Mouse (Mus musculus) left cerebral cortex, postnatal 36 days (tissue): ENCODE results near the gene Cd72. TPM values are rescaled to one million over a fixed set of nuclear protein-coding genes. Genes with fewer than 3 reads are reported as not detected.
A peak's percentile ranks its signal among the peaks of the same experiment; 100 is the strongest.

Experiments used
- DNase-seq, 2 experiments: peaks; one replicate each; pipeline ENCODE4 v3.0.0; 2021 to 2022; ENCODE audit warnings: low spot score in 2 of 2, mixed read lengths in 1 of 2
- intact Hi-C: fragments of 180-260 bp; cut with DNase I; formaldehyde crosslinking; loops from one replicate; pipeline ENCODE4 v1.15.1; 2025
- total RNA-seq, 2 experiments: library from RNA; stranded (reverse); gene quantifications; 2 replicates each; pipeline ENCODE4 v1.2.3; 2021

The Cd72 gene
- total RNA-seq, 2 experiments from 2014 or later: 0.59 to 1.2 TPM

DNA sequence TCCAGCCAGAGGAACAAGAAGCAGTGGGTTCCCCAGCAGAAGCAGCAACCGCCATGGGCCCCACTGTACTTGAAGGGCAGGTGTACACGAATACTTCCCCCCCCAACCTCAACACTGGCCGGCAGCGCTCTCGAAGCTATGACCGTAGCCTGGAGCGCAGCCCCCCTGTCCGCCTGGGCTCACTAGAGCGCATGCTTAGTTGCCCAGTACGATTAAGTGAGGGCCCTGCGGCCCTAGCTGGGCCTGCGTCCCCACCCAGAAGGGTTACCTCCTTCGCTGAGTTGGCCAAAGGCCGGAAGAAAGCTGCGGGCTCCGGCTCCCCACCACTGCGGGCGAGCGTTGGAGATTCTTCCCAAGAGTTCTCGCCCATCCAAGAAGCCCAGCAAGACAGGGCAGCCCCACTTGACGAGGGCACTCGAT lies 38.3 kb downstream of the Cd72 start:
- intact Hi-C loops: no loop called here
- no peak for DNase-seq

DNA sequence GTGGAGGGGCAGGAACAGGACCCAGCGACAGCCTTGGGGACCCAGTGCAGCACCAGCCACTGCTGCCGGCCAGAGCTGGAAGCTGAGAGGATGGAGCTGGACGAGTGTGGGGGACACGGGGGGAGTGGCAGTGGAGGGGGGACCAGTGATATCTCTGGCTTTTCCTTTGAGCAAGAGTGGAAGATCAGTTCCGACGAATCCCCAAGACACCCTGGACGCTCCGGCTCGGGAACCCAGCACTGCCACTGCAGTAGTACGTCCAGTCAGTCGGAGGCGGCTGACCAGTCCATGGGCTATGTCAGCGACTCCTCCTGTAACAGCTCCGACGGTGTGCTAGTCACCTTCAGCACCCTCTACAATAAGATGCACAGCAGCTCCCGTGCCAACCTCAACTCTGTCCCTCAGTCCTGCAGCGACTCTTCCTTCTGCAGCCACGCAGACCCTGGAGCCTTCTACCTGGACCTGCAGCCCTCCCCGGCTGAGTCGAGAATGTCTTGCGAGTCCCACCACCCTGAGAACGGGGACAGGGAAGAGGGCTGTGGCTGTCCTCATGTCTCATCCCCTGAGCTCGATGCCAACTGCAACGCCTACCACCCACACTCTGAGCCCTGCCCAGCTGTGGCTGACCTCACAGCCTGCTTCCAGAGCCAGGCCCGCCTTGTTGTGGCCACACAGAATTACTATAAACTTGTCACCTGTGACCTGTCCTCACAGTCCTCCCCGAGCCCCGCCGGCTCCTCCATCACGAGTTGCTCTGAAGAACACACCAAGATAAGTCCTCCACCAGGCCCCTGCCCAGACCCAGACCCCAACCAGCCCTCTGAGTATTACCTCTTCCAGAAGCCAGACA lies 39.0 kb downstream of the Cd72 start:
- intact Hi-C loops: no loop called here
- DNase-seq: no peak

DNA sequence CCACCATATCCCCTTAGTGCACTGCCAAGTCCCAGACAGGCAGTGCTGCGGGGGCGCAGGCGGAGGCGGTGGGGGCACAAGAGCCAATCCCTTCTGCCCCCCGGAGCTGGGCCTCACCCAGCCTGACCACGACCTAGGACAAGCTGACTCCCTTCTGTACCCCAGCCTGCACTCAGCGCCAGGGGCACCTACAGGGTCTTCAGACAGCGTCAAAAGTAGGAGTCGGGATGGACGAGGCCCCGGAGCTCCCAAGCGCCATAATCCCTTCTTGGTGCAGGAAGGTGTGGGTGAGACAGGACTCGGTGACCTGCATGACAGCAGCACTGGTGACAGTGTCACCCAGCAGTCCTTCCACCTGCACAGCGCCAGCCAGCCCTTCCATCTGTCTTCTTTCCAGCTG lies 39.7 kb downstream of the Cd72 start:
- no peak for DNase-seq
- intact Hi-C loops: no loop called here

DNA sequence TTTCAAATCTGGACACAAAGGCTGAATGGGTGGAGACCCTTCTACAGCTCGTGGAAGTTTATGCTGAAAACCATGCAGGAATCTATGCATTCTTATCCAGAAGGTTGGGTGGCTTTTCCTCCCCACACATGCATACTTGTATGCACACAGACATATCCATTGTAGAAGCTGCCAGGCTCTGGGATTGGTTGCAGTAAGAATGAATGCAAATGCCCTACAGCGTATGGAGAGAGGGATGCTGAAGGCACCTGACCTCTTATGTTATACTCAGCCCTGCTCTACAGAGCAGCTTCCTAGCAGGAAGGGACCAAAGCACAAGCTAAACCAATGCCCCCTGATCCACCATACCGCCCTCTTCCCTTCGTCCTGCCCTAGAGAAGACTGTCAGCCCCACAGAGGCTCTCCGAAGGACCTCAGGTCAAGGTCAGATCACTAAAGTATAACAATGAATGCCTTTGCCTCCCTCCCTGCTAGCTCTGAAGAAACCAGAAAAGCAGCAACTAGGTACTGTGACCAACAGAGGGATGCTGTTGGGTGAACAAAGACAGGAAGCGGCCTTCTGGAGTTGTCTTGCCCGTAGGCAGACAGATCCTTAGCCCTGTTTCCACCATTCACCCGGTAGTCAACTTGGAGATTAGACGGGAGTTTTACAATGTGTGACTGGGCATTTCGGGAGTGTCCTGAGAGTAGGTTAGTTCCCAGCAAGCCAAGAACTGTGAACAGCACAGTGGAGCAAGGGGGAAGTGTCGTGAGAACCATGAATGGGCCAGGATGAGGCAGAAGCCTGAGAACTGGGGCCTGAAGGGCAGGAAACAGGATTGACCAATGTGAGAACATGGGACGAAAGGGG lies 47.1 kb downstream of the Cd72 start:
- intact Hi-C loops: loop anchor here (5.0 kb wide), 1 partner anchor 140 kb away; the partner anchor contains the start of gene Atp8b5

GRCm38 (mm10) chr4:43406162-43406971 lies 48.1 kb downstream of the Cd72 start:
- intact Hi-C loops: loop anchor here (5.0 kb wide), 1 partner anchor 139 kb away; the partner anchor contains the start of gene Atp8b5
- DNase-seq: peak; percentile 64 to 77

More for the DNA sequence above, 47.1 kb downstream of the Cd72 start:
- no peak for DNase-seq

- intact Hi-C loops: loop anchor here (5.0 kb wide), 1 partner anchor 137 kb away; the partner anchor contains the start of gene Atp8b5
- DNase-seq: no peak
Observed at GRCm38 (mm10) chr4:43404697-43405096, 49.7 kb downstream of the Cd72 start.

- intact Hi-C loops: no loop called here
- no peak for DNase-seq
Observed at GRCm38 (mm10) chr4:43402212-43402611, 52.2 kb downstream of the Cd72 start.

DNA sequence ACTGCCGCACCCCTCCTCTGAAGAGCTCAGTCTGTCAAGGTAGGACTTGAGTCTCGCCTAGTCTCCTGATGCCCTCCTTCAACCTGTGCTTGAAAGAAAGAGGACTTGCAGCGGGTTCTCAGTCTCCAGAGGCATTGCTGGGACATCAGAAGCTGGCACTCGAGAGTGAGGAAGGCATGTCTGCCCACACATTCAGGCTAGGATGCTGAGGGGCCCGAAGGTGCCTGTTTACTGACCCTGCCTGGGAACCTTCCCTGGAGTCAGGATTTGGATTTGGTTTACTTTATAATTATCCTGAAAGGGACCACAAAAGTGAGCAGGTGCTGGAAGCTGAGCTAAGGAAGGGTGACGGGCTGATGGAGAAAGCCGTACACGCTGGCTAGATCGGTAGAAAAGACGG lies 52.9 kb downstream of the Cd72 start:
- DNase-seq: no peak
- intact Hi-C loops: no loop called here

- no peak for DNase-seq
- intact Hi-C loops: no loop called here
Observed at GRCm38 (mm10) chr4:43400976-43401375, 53.5 kb downstream of the Cd72 start.

GRCm38 (mm10) chr4:43399391-43400131 lies 54.9 kb downstream of the Cd72 start:
- no peak for DNase-seq
- intact Hi-C loops: no loop called here

- intact Hi-C loops: no loop called here
Observed at GRCm38 (mm10) chr4:43398829-43399331, 55.5 kb downstream of the Cd72 start.

GRCm38 (mm10) chr4:43398014-43398413 lies 56.4 kb downstream of the Cd72 start:
- DNase-seq: no peak
- intact Hi-C loops: no loop called here

More at GRCm38 (mm10) chr4:43398829-43399331, 55.5 kb downstream of the Cd72 start:
- DNase-seq: no peak

Other genes starting within 250 kb of the Cd72 start
- gene Atp8b5, start 187.5 kb downstream of the Cd72 start, total RNA-seq: under 1 TPM in 1 of 2 experiments, not detected in 1; 0.20 TPM
- gene Rusc2, start 72.6 kb downstream of the Cd72 start, total RNA-seq: 100 to 1,000 TPM; 135 TPM
- gene Fam166b, start 25.5 kb downstream of the Cd72 start, total RNA-seq: 1 to 10 TPM in 1 of 2 experiments, under 1 TPM in 1; 0.69 to 1.4 TPM
- 10 to 100 TPM; 87.8 to 92.9 TPM for gene Tesk1, start 12.7 kb downstream of the Cd72 start, total RNA-seq
- gene Sit1, start 29.1 kb upstream of the Cd72 start, total RNA-seq: not detected
- 10 to 100 TPM; 25.5 to 25.9 TPM for gene Ccdc107, start 38.3 kb upstream of the Cd72 start, total RNA-seq
- gene Arhgef39, start 45.1 kb upstream of the Cd72 start, total RNA-seq: under 1 TPM; 0.70 to 0.79 TPM
- gene Car9, start 52.3 kb upstream of the Cd72 start, total RNA-seq: 1 to 10 TPM in 1 of 2 experiments, under 1 TPM in 1; 0.54 to 1.1 TPM
- gene Tpm2, start 69.1 kb upstream of the Cd72 start, total RNA-seq: 10 to 100 TPM in 1 of 2 experiments, 1 to 10 TPM in 1; 8.7 to 10.0 TPM
- gene Creb3, start 107.7 kb upstream of the Cd72 start, total RNA-seq: 10 to 100 TPM; 74.4 to 84.8 TPM
- 10 to 100 TPM; 43.0 to 45.4 TPM for gene Tln1, start 108.1 kb upstream of the Cd72 start, total RNA-seq
- gene Rgp1, start 124.1 kb upstream of the Cd72 start, total RNA-seq: 10 to 100 TPM; 42.3 to 55.8 TPM
- 10 to 100 TPM; 64.9 to 71.9 TPM for gene Gba2, start 124.2 kb upstream of the Cd72 start, total RNA-seq
- gene Msmp, start 129.9 kb upstream of the Cd72 start, total RNA-seq: not detected
- gene Npr2, start 177.3 kb upstream of the Cd72 start, total RNA-seq: 10 to 100 TPM; 46.4 to 62.2 TPM
- gene Spag8, start 199.0 kb upstream of the Cd72 start, total RNA-seq: 1 to 10 TPM in 1 of 2 experiments, under 1 TPM in 1; 0.91 to 1.1 TPM
- 10 to 100 TPM; 31.4 to 39.5 TPM for gene Hint2, start 201.8 kb upstream of the Cd72 start, total RNA-seq
- gene Tmem8b, start 214.3 kb upstream of the Cd72 start, total RNA-seq: 10 to 100 TPM; 65.1 to 67.9 TPM
- gene Fam221b, start 214.5 kb upstream of the Cd72 start, total RNA-seq: 1 to 10 TPM; 2.1 to 2.3 TPM
- not detected for gene Olfr70, start 246.2 kb upstream of the Cd72 start, total RNA-seq